Mouse (Mus musculus): ENCODE results near the gene Ldah.

- TF ChIP-seq POLR2A (IDR thresholded peaks at IDR 0.05; ENCODE audit: low read depth, low read length) = no peak
- TF ChIP-seq CTCF (IDR thresholded peaks at IDR 0.05; ENCODE audit: borderline replicate concordance, insufficient read depth, low read length) = no peak
Measured at GRCm38 (mm10) chr12:8289499-8289898, 81.6 kb downstream of the Ldah start.
